Mouse (Mus musculus) layer of hippocampus, adult 2 months (tissue): ENCODE results near the gene Srp72. TPM values are rescaled to one million over a fixed set of nuclear protein-coding genes. Genes with fewer than 3 reads are reported as not detected.
"Not testable (repeated sequence)": the region's sequence is repeated elsewhere in the genome, so short reads cannot be mapped to it uniquely, and the experiment has no call there.

Source experiments
- DNase-seq, 2 experiments: peaks; one replicate each; pipeline ENCODE4 v3.0.0; 2022; ENCODE audit warnings: low spot score in 2 of 2
- H3K27ac ChIP-seq: fragments of 200-600 bp; 2 replicates; pipeline ENCODE4 v1.8.1; 2022
- H3K4me3 ChIP-seq: fragments of 200-600 bp; 2 replicates; pipeline ENCODE4 v1.8.1; 2022; ENCODE audit warnings: mild to moderate bottlenecking
- CTCF ChIP-seq: fragments of 200-600 bp; conservative IDR thresholded peaks from 2 replicates; pipeline ENCODE4 v1.8.1; 2022; ENCODE audit warnings: antibody characterized with exemption, mild to moderate bottlenecking, moderate library complexity
- total RNA-seq, 2 experiments: library from RNA; stranded (reverse); gene quantifications; 2 replicates each; pipeline ENCODE4 v1.2.3; 2021

The Srp72 gene
- total RNA-seq, 2 experiments from 2014 or later: 104 to 111 TPM

- DNase-seq: peak in 1 of 2 experiments; percentile 35
- Histone ChIP-seq H3K27ac (no peak overlapping the region), H3K4me3 (no peak overlapping the region)
- TF ChIP-seq CTCF: peak; percentile 78
These were observed 55.3 kb downstream of the Srp72 start for GRCm38 (mm10) chr5:77029735-77030134.

DNA sequence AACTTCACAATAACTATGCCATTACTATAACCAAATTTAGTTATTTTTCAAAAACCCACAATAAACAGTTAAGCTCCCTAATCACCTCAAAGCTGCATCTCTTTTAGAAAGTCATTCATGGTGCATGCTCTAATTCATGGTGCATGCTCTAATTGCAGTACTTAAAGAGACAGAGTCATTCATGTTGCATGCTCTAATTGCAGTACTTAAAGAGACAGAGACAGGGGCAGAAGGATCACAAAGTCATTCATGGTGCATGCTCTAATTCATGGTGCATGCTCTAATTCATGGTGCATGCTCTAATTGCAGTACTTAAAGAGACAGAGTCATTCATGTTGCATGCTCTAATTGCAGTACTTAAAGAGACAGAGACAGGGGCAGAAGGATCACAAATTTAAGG, 60.6 kb downstream of the Srp72 start:
- H3K4me3 ChIP-seq, DNase-seq: not testable (repeated sequence)
- peak overlapping the region; percentile 24; the same call in 1 of the 2 replicates for H3K27ac ChIP-seq

DNA sequence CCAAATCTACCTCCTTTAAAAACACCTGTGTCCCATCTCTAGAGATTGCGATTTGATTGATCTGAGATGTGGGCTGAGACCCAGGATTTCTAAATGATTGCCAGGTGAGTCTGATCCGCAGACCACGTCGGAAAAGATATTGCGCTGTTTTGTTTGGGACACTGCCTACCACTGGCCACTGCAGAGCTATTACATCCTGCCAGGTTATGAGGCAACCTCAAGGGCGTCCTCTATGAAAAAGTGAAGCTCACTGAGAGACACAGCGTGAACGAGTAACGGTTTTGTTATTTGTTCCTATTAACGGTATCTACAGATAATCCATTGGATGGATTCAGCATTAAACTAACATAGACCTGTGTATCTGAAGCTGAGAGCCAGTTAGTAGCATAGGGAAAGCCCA, 64.0 kb downstream of the Srp72 start:
- no peak for DNase-seq
- no peak overlapping the region for H3K27ac ChIP-seq
- TF ChIP-seq CTCF: no peak
- H3K4me3 ChIP-seq: no peak overlapping the region

DNA sequence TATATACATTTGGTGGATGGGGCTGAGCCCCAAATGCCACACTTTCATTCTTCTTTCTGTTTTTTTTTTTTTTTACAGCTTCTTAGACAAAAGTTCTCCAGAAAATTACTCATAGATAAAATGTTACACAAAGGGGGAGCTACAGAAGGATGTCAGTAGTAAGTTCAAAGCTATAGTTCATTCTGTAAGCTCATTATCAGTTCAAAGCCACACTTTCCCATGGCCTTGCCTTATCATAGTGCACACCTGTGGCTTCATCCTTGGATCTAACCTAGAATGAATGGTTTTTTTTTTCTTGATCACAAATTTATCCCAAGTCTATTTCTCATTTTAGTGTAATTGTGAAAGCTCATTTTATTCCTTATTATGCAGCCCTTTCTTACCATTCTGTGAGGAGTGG, 64.9 kb downstream of the Srp72 start:
- TF ChIP-seq CTCF: no peak

GRCm38 (mm10) chr5:77044362-77044761, 69.9 kb downstream of the Srp72 start:
- no peak overlapping the region for H3K4me3 ChIP-seq
- no peak for DNase-seq
- no peak overlapping the region for H3K27ac ChIP-seq
- no peak for TF ChIP-seq CTCF

More for the DNA sequence above, 64.9 kb downstream of the Srp72 start:
- Histone ChIP-seq H3K27ac (no peak overlapping the region), H3K4me3 (no peak overlapping the region)
- no peak for DNase-seq

Other genes with a start within 250 kb of the Srp72 start
- 10 to 100 TPM; 27.9 to 28.9 TPM for gene Aasdh, start 69.2 kb upstream of the Srp72 start, total RNA-seq
- 10 to 100 TPM; 90.4 to 92.5 TPM for gene Paics, start 23.4 kb upstream of the Srp72 start, total RNA-seq
- gene Ppat, start 23.1 kb upstream of the Srp72 start, total RNA-seq: 10 to 100 TPM; 15.7 to 17.8 TPM
- gene Arl9, start 29.4 kb downstream of the Srp72 start, total RNA-seq: 1 to 10 TPM in 1 of 2 experiments, not detected in 1; 1.0 TPM
- gene Thegl, start 41.3 kb downstream of the Srp72 start, total RNA-seq: 1 to 10 TPM; 1.4 to 1.6 TPM
- 10 to 100 TPM; 81.8 to 81.9 TPM for gene Hopx, start 140.4 kb downstream of the Srp72 start, total RNA-seq
- gene Spink2, start 236.8 kb downstream of the Srp72 start, total RNA-seq: not detected